Mouse (Mus musculus) limb, embryonic 10.5 days (tissue): ENCODE measurements around the gene Tctn3. TPM values are rescaled to one million over a fixed set of nuclear protein-coding genes. Genes with fewer than 3 reads are reported as not detected.
"Not testable (repeated sequence)": the region's sequence is repeated elsewhere in the genome, so short reads cannot be mapped to it uniquely, and the experiment has no call there.

Experiments
- DNase-seq: peaks from one replicate; pipeline ENCODE4 v3.0.0-alpha.2; 2017; ENCODE audit warnings: low spot score
- H3K27ac ChIP-seq: fragments of 300-500 bp; sonication (generic); 2 replicates; pipeline ENCODE4 v1.5.1; 2016; ENCODE audit warnings: mild to moderate bottlenecking
- H3K27me3 ChIP-seq: fragments of 300-500 bp; sonication (generic); 2 replicates; pipeline ENCODE4 v1.6.1; 2016; ENCODE audit warnings: low read depth, mild to moderate bottlenecking; ENCODE audit not compliant: poor library complexity, severe bottlenecking
- H3K36me3 ChIP-seq: fragments of 300-500 bp; sonication (generic); 2 replicates; pipeline ENCODE4 v1.6.1; 2016; ENCODE audit warnings: mild to moderate bottlenecking, moderate library complexity
- H3K4me1 ChIP-seq: fragments of 300-500 bp; sonication (generic); 2 replicates; pipeline ENCODE4 v1.6.1; 2016
- H3K4me3 ChIP-seq: fragments of 300-500 bp; sonication (generic); 2 replicates; pipeline ENCODE4 v1.5.1; 2016; ENCODE audit warnings: mild to moderate bottlenecking, moderate library complexity
- H3K9me3 ChIP-seq: fragments of 300-500 bp; sonication (generic); replicated peaks from 2 replicates; pipeline ENCODE4 v1.6.1; 2016; ENCODE audit warnings: mild to moderate bottlenecking
- WGBS: fragments of 180-500 bp; shearing (Covaris S2); methylation state at CpG from one replicate; pipeline ENCODE4 v1.1.7; 2016; 5-methylcytosine and 5-hydroxymethylcytosine counted together
- polyA plus RNA-seq: library from polyadenylated mRNA; unstranded; fragments of >200 nt; fragmentation: Nextera tagmentation; extraction: Ambion mirVana; gene quantifications from 2 replicates; pipeline ENCODE4 v1.2.1, GENCODE M21; 2016

Gene Tctn3
- polyA plus RNA-seq, 1 experiment from 2014 or later = 9.2 TPM

DNA sequence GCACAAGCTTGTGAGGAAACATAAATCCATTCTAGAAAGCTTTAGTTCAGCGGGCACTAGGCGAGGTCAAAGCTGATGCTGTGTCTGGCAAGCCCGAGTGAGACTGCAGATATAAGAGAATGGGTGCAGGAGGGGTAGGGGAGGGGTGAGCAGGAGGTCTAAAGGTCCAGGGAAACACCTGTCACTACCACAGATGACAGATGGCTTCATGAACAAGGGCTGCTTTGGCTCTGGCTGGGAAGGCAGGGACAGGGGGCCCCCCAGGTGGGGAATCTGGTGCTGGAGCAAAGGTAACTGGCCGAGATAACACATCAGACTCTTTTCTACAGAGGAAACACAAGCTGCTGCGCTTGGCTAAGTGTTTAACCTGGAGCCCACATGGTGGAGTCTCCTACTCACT is 36.6 kb downstream of the Tctn3 start:
- no peaks in the 10 kb centered on the region for H3K27me3 ChIP-seq
- no peaks in the 10 kb centered on the region for H3K4me1 ChIP-seq
- H3K36me3 ChIP-seq = peaks cover 100% of the 10 kb centered on the region
- H3K27ac ChIP-seq = no peak overlapping the region
- no peak overlapping the region for H3K4me3 ChIP-seq
- 87% methylated on average over 5 of the region's 5 CpGs for WGBS
- no peak for DNase-seq
- peaks cover under 1% of the 10 kb centered on the region; the same call in 1 of the 2 replicates for H3K9me3 ChIP-seq

DNA sequence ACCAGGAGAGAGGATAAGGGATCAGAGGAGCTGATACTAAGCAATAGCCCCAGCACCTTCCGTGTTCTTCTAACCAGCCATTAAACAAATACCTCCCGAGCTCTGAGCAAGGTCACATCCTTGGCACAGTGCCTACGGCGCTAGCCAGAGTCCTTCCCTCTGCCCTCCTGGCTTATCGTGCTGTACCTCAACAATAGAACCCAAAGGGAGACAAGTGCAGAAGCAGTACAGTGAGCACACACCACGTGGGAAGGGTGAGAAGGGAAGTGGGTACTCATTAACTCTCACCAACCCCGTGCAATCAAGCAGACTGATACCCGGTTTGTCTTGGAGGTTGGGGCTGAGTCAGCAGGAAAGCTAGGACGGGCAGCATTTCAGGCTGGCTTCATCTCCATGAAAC is 41.3 kb downstream of the Tctn3 start:
- H3K27me3 ChIP-seq = no peaks in the 10 kb centered on the region
- no peak for DNase-seq
- WGBS = 96% methylated on average over 9 of the region's 9 CpGs

DNA sequence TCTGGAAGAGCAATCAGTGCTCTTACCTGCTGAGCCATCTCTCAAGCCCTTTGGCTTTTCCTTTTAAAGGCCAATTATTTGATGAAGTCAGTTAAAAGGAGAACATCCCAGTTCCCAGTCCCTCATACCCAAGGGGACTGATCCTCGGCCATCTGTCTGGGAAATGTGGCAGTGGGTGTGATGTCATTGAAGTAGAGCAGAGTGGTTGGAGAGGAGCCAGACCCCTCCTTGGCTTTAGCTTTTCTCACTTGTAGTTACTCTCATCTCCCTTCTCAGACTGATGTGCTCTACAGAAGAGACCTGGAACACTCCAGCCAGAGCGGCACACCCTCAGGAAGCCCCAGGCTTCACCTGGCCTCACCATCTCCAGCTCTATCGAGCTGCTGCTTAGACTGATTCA is 44.4 kb downstream of the Tctn3 start:
- Histone ChIP-seq H3K4me1 (no peaks in the 10 kb centered on the region), H3K9me3 (peaks cover 6% of the 10 kb centered on the region; the same call in 1 of the 2 replicates), H3K27ac (no peak overlapping the region), H3K36me3 (peaks cover 98% of the 10 kb centered on the region), H3K27me3 (no peaks in the 10 kb centered on the region), H3K4me3 (no peak overlapping the region)
- whole genome bisulfite sequencing = 90% methylated on average over 3 of the region's 3 CpGs
- DNase-seq = no peak

More for the DNA sequence above, 41.3 kb downstream of the Tctn3 start:
- no peak overlapping the region for H3K4me3 ChIP-seq
- H3K36me3 ChIP-seq = peaks cover 100% of the 10 kb centered on the region
- H3K27ac ChIP-seq = no peak overlapping the region
- no peaks in the 10 kb centered on the region for H3K4me1 ChIP-seq
- H3K9me3 ChIP-seq = peaks cover 6% of the 10 kb centered on the region; the same call in 1 of the 2 replicates

DNA sequence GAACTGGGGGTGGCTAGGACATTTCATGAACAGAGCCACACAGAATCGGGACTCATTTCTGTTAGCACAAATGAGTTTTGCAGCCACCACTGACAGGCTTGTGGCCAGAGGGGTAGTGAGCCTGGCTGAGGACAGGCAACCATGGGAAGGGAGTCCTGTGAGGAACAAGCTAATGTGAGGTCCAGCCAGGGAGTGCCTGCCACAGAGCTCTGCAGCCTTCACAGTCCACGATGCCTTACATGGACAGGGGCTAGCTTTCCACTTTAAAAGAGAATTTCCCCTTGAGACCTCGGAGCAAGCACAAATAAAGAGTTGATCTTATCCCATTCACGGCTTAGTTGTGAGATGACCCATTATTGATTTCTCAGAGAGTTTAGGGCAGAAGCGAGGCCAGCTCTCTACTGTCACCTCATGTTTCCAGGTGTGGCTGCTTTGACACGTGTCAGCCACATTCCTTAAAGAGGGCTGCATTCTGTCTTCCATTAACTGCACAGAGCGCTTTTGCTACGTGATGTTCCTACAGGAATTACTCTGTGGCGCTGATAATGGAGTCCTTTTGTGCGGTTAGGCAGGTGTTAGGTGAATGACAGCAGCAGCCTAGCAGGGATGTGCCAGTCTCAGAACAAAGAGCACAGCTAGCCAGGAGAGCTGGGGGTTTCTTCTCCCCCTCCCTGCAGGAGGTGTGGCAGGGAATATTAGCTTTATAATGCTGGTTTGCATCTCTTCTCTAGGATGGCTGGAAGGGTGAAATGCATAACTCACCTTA is 48.0 kb downstream of the Tctn3 start:
- H3K27ac ChIP-seq = no peak overlapping the region
- no peaks in the 10 kb centered on the region for H3K9me3 ChIP-seq
- H3K36me3 ChIP-seq = peaks cover 74% of the 10 kb centered on the region
- H3K4me3 ChIP-seq = no peak overlapping the region
- no peaks in the 10 kb centered on the region for H3K4me1 ChIP-seq
- WGBS = 89% methylated on average over 10 of the region's 10 CpGs
- no peaks in the 10 kb centered on the region for H3K27me3 ChIP-seq
- no peak for DNase-seq

DNA sequence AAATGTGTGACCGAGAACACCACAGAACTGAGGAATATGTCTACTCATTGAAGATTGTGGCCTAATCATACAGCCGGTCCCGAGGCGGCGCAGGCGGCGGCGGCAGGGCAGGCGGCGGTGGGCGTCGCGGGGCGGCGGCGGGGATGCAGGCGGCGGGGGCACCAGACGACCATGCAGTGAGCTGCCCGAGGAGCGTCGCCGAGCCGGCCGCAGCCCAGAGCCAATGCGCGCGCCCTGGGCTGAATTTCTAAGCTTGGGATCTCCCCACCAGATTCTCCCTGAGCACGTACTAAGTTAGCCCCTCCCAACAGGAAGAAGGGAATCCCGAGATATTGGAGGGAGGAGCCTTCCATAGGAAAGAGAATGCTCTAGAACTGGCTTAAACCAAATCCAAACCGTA is 50.5 kb downstream of the Tctn3 start:
- DNase-seq, H3K9me3 ChIP-seq, H3K27ac ChIP-seq, H3K4me3 ChIP-seq, H3K4me1 ChIP-seq, H3K27me3 ChIP-seq: not testable (repeated sequence)
- 80% methylated on average over 17 of the region's 31 CpGs for WGBS
- peaks cover 70% of the 10 kb centered on the region for H3K36me3 ChIP-seq

DNA sequence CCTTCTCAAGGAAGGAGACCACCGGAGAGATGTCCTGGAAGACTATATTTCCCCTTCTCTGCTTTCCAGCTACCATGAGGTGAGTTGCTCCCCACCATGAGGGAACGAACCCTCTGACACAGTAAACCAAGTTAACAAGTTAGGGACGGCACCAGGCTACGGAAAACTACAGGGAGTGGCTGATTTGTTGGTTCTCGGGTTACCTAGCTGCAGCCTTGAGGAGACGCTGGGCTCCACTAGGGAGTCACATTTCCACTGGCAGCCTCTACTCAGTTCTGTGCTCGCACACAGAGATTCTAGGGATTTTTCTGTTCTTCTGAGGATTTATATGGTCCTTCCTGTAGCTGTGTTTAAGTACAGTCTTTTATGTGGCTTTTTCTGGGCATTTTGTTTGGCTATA is 56.0 kb downstream of the Tctn3 start:
- Histone ChIP-seq H3K27ac (no peak overlapping the region), H3K27me3 (no peaks in the 10 kb centered on the region), H3K4me1 (no peaks in the 10 kb centered on the region), H3K4me3 (no peak overlapping the region), H3K9me3 (no peaks in the 10 kb centered on the region), H3K36me3 (peaks cover 76% of the 10 kb centered on the region)
- DNase-seq = no peak
- WGBS = 64% methylated on average over 7 of the region's 7 CpGs

DNA sequence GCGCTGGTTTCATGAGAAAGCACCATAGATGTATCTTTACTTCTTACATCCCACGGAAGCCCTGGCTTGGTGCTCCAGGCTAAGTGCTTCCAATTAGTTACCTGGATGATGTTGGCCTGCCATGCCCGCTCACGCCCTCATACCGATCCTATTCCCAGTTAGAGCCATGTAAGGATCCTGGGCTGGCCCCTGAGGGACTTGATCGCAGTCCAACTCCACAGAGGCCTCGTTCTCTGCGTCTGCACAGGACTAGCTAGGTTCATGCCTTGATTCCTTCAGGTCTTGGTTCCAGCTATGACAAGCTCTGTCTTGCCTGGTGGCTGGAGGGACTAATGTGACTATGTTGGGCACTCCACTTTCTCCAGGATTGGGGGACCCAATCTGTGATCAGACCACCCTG is 56.9 kb downstream of the Tctn3 start:
- no peak overlapping the region for H3K4me3 ChIP-seq
- H3K36me3 ChIP-seq = peaks cover 85% of the 10 kb centered on the region
- no peaks in the 10 kb centered on the region for H3K9me3 ChIP-seq
- H3K4me1 ChIP-seq = no peaks in the 10 kb centered on the region
- WGBS = 95% methylated on average over 8 of the region's 8 CpGs
- H3K27me3 ChIP-seq = no peaks in the 10 kb centered on the region
- DNase-seq = no peak
- H3K27ac ChIP-seq = no peak overlapping the region

DNA sequence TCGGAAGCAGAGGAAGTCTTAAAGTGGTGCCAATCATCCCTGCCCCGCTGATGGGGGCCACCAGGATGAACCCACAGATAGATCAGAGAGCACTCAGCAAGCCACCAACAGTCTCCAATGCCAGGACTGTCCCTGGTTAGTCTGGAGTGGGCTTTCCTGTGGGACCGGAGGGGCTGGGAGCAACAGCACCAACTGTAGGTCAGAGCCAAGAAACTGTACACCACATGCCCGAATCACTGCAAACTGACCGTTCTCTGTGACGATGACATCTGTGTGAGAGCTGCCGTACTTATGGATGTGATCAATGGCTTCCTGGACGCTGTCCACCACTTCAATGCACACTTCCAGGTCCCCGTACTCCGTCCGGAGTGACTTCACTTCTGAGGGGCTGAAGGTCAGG is 57.7 kb downstream of the Tctn3 start:
- peaks cover 88% of the 10 kb centered on the region for H3K36me3 ChIP-seq
- no peak for DNase-seq
- 94% methylated on average over 11 of the region's 11 CpGs for WGBS

DNA sequence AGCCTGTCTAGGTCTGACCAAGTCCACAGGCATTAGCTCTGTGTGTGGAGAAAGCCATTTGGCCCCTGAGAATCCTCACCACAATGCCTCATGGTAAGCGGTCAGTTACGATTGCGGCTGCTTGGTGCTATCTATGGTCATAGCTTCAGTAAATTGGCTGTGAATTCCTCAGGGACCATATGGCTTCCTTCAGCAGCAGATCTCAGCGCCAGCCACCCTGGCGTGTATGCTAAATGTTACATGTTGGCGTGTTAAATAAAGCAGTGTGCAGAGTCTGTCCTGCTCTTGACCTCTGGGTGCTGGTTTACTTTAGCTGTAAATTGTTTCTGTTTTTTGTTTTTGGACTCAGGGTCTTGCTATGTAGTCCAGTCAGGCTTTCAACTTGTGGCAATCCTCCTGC is 58.2 kb downstream of the Tctn3 start:
- Histone ChIP-seq H3K4me1 (peaks cover 7% of the 10 kb centered on the region; the same call in 1 of the 2 replicates), H3K9me3 (no peaks in the 10 kb centered on the region), H3K27ac (no peak overlapping the region), H3K36me3 (peaks cover 88% of the 10 kb centered on the region), H3K27me3 (no peaks in the 10 kb centered on the region), H3K4me3 (no peak overlapping the region)
- WGBS = 90% methylated on average over 6 of the region's 6 CpGs
- DNase-seq = no peak

More for the DNA sequence above, 57.7 kb downstream of the Tctn3 start:
- H3K4me3 ChIP-seq = no peak overlapping the region
- no peaks in the 10 kb centered on the region for H3K27me3 ChIP-seq
- no peaks in the 10 kb centered on the region for H3K9me3 ChIP-seq
- H3K4me1 ChIP-seq = peaks cover 2% of the 10 kb centered on the region; the same call in 1 of the 2 replicates
- H3K27ac ChIP-seq = no peak overlapping the region

DNA sequence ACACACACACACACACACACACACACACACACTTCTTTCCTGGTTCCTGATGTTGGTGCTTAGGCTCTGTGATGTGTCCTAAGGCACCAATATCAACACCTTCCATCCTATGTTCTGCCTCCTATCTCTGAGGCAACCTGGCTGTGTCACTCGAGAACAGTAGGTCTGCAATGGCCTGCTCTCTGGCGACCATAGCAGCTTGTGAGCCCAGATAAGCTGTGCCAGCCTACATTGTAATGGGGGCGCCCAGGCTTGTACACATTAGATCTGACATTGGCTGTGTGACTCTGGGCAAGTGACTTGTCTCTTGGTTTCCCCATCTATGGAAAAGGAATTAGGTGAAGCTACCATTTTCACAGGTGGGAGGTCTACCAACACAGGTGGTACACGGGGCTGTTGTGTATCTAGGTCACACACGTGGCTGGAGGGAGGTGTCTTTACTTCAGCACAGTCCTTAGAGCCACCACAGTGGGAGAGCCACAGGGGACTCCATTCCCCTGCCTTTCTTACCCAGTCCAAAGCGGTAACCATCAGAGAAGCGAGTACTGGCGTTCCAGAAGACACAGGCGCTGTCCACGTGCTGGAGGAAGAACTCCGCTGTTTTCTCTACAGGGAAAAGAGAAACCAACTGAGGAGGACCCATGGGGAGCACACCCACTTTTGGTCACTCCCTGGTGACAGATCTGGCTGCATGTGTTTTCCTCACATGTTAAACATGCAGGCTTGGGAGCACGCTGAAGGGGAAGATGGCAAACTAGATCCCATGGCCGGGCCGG is 58.8 kb downstream of the Tctn3 start:
- no peak overlapping the region for H3K4me3 ChIP-seq
- DNase-seq = no peak
- no peak overlapping the region for H3K27ac ChIP-seq
- H3K36me3 ChIP-seq = peaks cover 84% of the 10 kb centered on the region
- H3K4me1 ChIP-seq = peaks cover 12% of the 10 kb centered on the region; the same call in 1 of the 2 replicates
- no peaks in the 10 kb centered on the region for H3K27me3 ChIP-seq
- WGBS = 91% methylated on average over 14 of the region's 14 CpGs
- no peaks in the 10 kb centered on the region for H3K9me3 ChIP-seq

DNA sequence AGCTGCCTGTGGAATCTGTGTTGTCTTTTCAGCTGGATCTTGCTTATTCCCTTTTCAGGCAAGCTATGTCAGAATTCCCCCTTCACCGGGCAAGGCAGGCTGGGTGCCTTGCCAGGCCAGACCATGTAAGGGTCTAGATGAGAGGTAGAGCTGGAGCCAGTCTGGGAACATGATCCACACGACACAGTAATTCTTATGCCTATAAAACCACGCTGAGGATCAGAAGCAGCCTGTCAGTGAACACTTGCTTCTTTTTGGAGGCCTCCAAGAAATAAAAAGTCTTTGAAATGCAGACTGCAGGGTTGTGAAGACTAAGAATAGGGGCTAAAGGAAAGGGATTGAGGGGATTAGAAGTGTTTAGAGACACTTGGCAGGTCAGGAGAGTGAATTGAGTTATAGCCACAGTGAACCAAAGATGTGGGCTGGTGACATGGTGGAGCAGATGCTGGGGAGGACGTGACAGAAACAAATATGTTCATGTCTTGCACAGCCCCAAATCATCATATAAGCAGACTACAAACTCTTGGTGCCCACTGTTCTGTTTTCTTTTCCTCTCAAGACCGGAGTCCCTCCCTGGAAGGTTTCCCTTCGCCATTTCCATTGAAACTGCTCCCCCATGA is 62.4 kb downstream of the Tctn3 start:
- Histone ChIP-seq H3K27ac (no peak overlapping the region), H3K36me3 (peaks cover 48% of the 10 kb centered on the region), H3K9me3 (no peaks in the 10 kb centered on the region)

DNA sequence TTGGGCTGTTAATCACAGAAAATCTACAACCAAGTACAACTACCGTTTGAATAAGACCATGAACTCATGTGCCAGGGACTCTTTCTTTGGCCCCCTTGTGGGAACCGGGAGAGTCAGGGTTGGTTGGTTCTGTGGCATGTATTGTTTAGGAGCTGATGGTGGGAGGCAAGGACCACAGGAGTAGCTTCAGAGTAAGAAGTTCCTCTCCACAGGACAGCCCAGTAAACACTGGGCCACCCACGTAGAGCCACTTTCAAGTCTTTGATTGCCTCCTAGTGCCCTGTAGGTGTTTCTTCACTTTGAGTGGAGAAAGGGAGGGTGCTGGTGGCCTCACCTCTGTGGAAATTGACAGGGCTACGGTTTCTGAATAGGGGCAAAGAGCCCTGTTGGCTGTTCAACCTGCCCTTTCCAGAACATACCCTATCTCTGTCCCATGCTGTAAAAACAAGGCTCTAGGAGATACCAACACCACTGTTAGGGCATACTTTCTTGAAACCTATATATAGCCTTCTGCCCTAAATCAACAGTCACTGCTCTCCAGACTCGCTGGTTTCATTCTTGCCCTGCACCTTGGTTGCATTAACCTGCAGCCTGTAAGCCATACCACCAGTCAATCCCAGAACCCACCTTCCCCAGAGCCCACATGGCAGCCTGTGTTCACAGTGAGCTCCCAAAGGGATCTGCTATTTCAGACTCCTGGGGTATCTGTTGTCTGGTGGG is 63.1 kb downstream of the Tctn3 start:
- Histone ChIP-seq H3K4me3 (no peak overlapping the region), H3K27me3 (no peaks in the 10 kb centered on the region), H3K36me3 (peaks cover 41% of the 10 kb centered on the region), H3K27ac (no peak overlapping the region), H3K4me1 (peaks cover 12% of the 10 kb centered on the region; the same call in 1 of the 2 replicates), H3K9me3 (no peaks in the 10 kb centered on the region)
- DNase-seq = no peak
- 39% methylated on average over 5 of the region's 5 CpGs for WGBS

More for the DNA sequence above, 62.4 kb downstream of the Tctn3 start:
- H3K4me1 ChIP-seq = peaks cover 12% of the 10 kb centered on the region; the same call in 1 of the 2 replicates
- no peak overlapping the region for H3K4me3 ChIP-seq
- no peak for DNase-seq
- no peaks in the 10 kb centered on the region for H3K27me3 ChIP-seq
- WGBS = 75% methylated on average over 6 of the region's 6 CpGs
